Mouse (Mus musculus): Measurements from ENCODE around the gene Wdr12. TPM values are rescaled to one million over a fixed set of nuclear protein-coding genes. Genes with fewer than 3 reads are reported as not detected.
"Not testable (repeated sequence)": the region's sequence is repeated elsewhere in the genome, so short reads cannot be mapped to it uniquely, and the experiment has no call there.

The Wdr12 gene
- polyA plus RNA-seq, 1 experiment from 2014 or later = 49.1 TPM

DNA sequence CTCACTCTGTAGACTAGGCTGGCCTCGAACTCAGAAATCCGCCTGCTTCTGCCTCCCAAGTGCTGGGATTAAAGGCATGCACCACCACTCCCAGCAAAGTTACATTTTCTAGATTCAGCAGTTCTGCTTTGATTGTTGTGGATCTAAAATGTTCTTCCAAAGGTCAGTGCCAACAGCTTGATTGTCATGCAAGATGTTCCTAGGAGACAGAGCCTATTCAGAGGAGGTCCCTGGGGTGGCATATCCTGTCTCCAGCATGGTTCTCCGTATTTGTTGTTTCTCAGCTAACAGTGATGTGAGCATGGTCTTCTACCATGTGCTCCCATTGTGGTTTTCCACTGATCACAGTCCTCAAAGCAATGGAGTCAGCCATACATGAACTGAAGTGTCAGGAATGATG, 42.1 kb downstream of the Wdr12 start:
- H3K27me3 ChIP-seq = no peaks in the 10 kb centered on the region
- no peak overlapping the region for H3K4me3 ChIP-seq
- H3K36me3 ChIP-seq = no peaks in the 10 kb centered on the region
- ATAC-seq (ENCODE audit: borderline replicate concordance, extremely low read depth, low FRiP score, low TSS enrichment) = no peak
- no peak overlapping the region for H3K4me2 ChIP-seq
- 88% methylated on average over 3 of the region's 3 CpGs for WGBS
- no peak overlapping the region for H3K9ac ChIP-seq
- no peak overlapping the region for H3K27ac ChIP-seq
- H3K9me3 ChIP-seq = no peaks in the 10 kb centered on the region
- H3K4me1 ChIP-seq = no peaks in the 10 kb centered on the region

DNA sequence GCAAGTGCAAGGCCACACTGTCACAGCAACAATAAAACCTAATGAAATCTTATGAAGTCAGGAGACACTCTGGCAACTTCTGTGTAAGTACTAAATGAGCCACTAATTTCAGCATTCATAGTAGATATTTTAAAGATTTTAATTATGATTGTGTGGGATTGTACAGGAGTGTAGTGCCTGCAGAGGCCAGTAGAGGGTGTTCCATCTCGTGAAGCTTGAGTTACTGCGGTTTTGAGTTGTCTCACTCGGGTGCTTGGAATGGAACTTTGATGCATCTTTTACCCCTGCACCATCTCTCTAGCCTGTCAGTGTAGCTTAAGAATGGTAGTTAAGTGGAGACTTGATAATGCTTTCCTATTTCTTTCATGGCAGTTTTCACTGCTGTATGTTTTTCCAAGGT, 43.8 kb downstream of the Wdr12 start:
- H3K27me3 ChIP-seq = no peaks in the 10 kb centered on the region
- H3K36me3 ChIP-seq = no peaks in the 10 kb centered on the region
- H3K4me1 ChIP-seq = no peaks in the 10 kb centered on the region
- no peak overlapping the region for H3K4me3 ChIP-seq
- 36% methylated on average over 3 of the region's 3 CpGs for WGBS
- H3K9me3 ChIP-seq = no peaks in the 10 kb centered on the region
- H3K4me2 ChIP-seq = no peak overlapping the region
- ATAC-seq (ENCODE audit: borderline replicate concordance, extremely low read depth, low FRiP score, low TSS enrichment) = no peak
- H3K9ac ChIP-seq = no peak overlapping the region
- H3K27ac ChIP-seq = no peak overlapping the region

DNA sequence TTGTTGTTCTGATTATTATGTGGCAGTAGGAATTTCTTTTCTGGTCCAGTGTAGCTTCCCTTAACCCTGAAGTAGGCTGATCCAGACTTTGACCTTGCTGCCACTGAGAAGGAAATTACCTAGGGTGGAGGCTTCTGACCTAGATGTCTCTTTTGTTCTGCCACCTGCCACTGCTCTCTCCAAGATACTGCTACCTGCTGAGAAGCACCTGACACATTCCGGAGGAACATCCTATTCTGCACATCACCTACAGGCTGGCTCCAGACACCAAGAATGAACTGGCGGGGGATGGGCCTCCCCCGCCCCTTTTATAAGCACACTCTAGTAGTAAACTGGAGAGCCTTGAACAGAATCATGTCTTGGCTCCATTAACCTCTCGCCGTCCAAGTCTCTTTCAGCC, 51.0 kb downstream of the Wdr12 start:
- H3K36me3 ChIP-seq; ATAC-seq (ENCODE audit: borderline replicate concordance, extremely low read depth, low FRiP score, low TSS enrichment); H3K27ac ChIP-seq; H3K4me1 ChIP-seq; H3K4me2 ChIP-seq; H3K4me3 ChIP-seq; H3K9me3 ChIP-seq; H3K9ac ChIP-seq: not testable (repeated sequence)
- peaks cover 15% of the 10 kb centered on the region for H3K27me3 ChIP-seq
- WGBS = 94% methylated on average over 5 of the region's 5 CpGs

DNA sequence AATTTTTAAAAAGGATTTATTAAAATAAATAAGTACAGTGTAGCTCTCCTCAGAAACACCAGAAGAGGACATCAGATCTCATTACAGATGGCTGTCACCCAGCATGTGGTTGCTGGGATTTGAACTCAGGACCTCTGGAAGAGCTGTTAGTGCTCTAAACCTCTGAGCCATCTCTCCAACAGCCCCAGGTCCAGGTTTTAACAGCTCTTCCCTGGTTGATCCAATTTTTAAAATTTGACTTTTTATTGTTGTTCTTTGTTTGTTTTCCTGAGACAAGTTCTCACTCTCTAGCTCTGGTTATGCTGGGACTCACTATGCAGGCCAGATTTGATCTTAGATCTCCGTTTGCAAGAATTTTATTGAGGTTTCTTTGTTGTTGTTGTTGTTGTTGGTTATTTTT, 53.9 kb downstream of the Wdr12 start:
- no peak overlapping the region for H3K4me3 ChIP-seq
- ATAC-seq (ENCODE audit: borderline replicate concordance, extremely low read depth, low FRiP score, low TSS enrichment) = no peak
- no peaks in the 10 kb centered on the region for H3K9me3 ChIP-seq
- WGBS = 89% methylated on average over 1 of the region's 1 CpGs
- no peak overlapping the region for H3K4me2 ChIP-seq
- H3K36me3 ChIP-seq = no peaks in the 10 kb centered on the region
- H3K27me3 ChIP-seq = peaks cover 22% of the 10 kb centered on the region
- peaks cover 5% of the 10 kb centered on the region; the same call in 1 of the 2 replicates for H3K4me1 ChIP-seq
- H3K27ac ChIP-seq = no peak overlapping the region
- no peak overlapping the region for H3K9ac ChIP-seq

DNA sequence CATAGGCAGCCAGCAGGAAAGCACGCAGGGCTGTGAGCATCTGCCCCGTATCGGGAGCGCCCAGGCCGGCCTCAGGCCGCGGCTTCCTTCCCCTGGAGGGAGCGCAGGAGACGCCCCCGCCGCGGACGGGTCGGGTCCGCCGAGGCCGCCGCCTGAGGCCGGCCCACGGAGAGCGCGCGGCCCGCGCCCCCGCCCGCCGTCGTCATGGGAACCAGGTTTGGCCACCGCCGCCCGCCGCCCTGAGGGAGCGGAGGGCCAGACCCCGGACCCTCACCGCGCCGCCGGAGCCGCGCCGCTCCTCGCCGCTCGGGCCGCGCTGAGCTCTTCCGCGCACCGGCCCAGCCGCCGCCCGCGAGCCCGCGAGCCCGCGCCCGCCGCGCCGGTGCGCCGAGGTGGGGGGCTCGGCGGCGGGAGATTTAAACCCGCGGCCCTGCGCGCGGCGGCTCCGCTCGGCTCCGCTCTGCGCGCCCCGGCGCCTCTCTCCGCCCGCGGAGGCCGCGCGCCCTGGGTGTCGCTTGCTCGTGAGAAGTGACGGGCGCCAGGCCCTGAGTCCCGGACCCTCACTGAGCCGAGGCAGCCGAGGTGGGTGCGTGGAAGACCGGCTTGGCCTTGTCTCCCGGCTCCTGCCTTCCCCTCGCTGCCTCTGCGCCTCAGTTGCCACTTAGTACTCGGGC, 55.5 kb downstream of the Wdr12 start, which contains the start of gene Ica1l:
TSS of gene Ica1l (minus strand) at position 389 of the 674 bp plus-strand sequence.
- H3K9me3 ChIP-seq = no peaks in the 10 kb centered on the region
- H3K4me1 ChIP-seq = peaks cover 5% of the 10 kb centered on the region; the same call in 1 of the 2 replicates
- ATAC-seq (ENCODE audit: borderline replicate concordance, extremely low read depth, low FRiP score, low TSS enrichment) = peak; percentile 83
- H3K27ac ChIP-seq = no peak within 1 kb of the TSS
- peak within 1 kb of the TSS; percentile 73 for H3K4me3 ChIP-seq
- peak within 1 kb of the TSS; percentile 99 for H3K4me2 ChIP-seq
- peaks cover 22% of the 10 kb centered on the region for H3K27me3 ChIP-seq
- under 1% methylated on average over 59 of the region's 99 CpGs for WGBS
- peak within 1 kb of the TSS; percentile 64 for H3K9ac ChIP-seq
- no peaks in the 10 kb centered on the region for H3K36me3 ChIP-seq

DNA sequence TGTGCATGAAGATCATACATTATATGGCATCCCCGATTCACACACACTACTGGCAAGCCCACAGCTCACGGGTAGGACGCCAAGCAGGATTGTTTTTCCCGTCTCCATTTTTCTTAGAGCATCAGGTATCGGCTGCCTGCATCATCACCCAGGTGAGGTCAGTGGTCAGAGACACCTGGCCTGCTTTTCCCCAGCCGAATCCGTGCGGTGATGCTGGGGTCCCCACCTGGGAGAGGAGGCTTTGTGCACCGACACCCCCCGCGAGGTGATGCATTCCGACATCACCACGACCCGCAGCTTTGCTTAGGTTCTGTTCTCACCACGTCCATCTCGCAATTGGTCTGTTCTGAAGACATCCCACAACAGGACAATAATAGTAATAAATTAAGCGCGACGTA, 56.0 kb downstream of the Wdr12 start:
- no peak for ATAC-seq (ENCODE audit: borderline replicate concordance, extremely low read depth, low FRiP score, low TSS enrichment)
- Histone ChIP-seq H3K4me3 (peak overlapping the region; percentile 73), H3K27ac (no peak overlapping the region), H3K9ac (peak overlapping the region; percentile 64), H3K36me3 (no peaks in the 10 kb centered on the region), H3K27me3 (peaks cover 22% of the 10 kb centered on the region), H3K4me2 (peak overlapping the region; percentile 99), H3K4me1 (peaks cover 5% of the 10 kb centered on the region; the same call in 1 of the 2 replicates), H3K9me3 (no peaks in the 10 kb centered on the region)
- WGBS = 5% methylated on average over 19 of the region's 19 CpGs

DNA sequence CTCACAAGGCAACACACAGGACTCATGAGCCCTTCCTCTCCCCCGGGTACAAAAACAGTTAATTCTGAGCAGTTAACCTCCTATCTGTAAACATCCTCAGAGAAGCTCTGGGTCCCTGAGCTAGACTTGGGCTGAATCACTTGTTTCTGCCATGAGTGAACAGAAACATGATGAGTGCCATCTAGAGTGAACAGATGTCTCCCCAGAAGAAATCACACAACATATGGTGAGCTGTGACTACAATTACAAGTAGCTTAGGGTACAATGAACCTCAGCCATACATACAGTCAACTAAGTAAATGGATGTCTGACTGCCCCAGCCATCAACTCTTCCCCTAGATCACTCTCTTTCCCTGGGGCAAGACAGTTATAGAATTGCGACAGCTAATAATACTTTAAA, 63.4 kb downstream of the Wdr12 start:
- Histone ChIP-seq H3K4me2 (no peak overlapping the region), H3K9me3 (no peaks in the 10 kb centered on the region), H3K27ac (no peak overlapping the region), H3K4me3 (no peak overlapping the region), H3K9ac (no peak overlapping the region), H3K27me3 (peaks cover under 1% of the 10 kb centered on the region; the same call in 1 of the 2 replicates), H3K4me1 (no peaks in the 10 kb centered on the region), H3K36me3 (no peaks in the 10 kb centered on the region)
- 85% methylated on average over 2 of the region's 2 CpGs for WGBS
- ATAC-seq (ENCODE audit: borderline replicate concordance, extremely low read depth, low FRiP score, low TSS enrichment) = no peak

Other genes with a start within 250 kb of the Wdr12 start
- gene Fam117b, start 185.6 kb downstream of the Wdr12 start, polyA plus RNA-seq (2015; fragmentation: Nextera tagmentation; extraction: Ambion mirVana) = 10.8 and 13.1 TPM in 2 replicates
- 0.46 and 0.83 TPM in 2 replicates for gene Ica1l, start 55.5 kb downstream of the Wdr12 start, polyA plus RNA-seq (2015; fragmentation: Nextera tagmentation; extraction: Ambion mirVana)
- gene Carf, start 398 bp downstream of the Wdr12 start, polyA plus RNA-seq (2015; fragmentation: Nextera tagmentation; extraction: Ambion mirVana) = 5.0 and 5.7 TPM in 2 replicates
- gene Nbeal1, start 82.0 kb upstream of the Wdr12 start, polyA plus RNA-seq (2015; fragmentation: Nextera tagmentation; extraction: Ambion mirVana) = 7.8 and 9.6 TPM in 2 replicates
- 30.7 and 33.9 TPM in 2 replicates for gene Cyp20a1, start 244.7 kb upstream of the Wdr12 start, polyA plus RNA-seq (2015; fragmentation: Nextera tagmentation; extraction: Ambion mirVana)